Mouse (Mus musculus) liver, embryonic 13.5 days (tissue): Measurements from ENCODE around the gene Ahcyl2. TPM values are rescaled to one million over a fixed set of nuclear protein-coding genes. Genes with fewer than 3 reads are reported as not detected.

Experiments
- ATAC-seq: fragments of 200-750 bp; cut with Nextera tagmentation; 2 replicates; pipeline ENCODE4 v1.8.0; 2017; ENCODE audit warnings: low read depth, mild to moderate bottlenecking, moderate number of reproducible peaks, moderate library complexity
- DNase-seq: peaks from one replicate; pipeline ENCODE4 v3.0.0; 2022
- H3K27ac ChIP-seq: fragments of 300-500 bp; sonication (generic); 2 replicates; pipeline ENCODE4 v1.5.1; 2015; ENCODE audit warnings: moderate library complexity, mild to moderate bottlenecking, inconsistent platforms
- H3K27me3 ChIP-seq: fragments of 300-500 bp; sonication (generic); 2 replicates; pipeline ENCODE4 v1.6.1; 2015; ENCODE audit warnings: mild to moderate bottlenecking, inconsistent platforms
- H3K36me3 ChIP-seq: fragments of 300-500 bp; sonication (generic); 2 replicates; pipeline ENCODE4 v1.6.1; 2015; ENCODE audit warnings: mild to moderate bottlenecking, inconsistent platforms
- H3K4me1 ChIP-seq: fragments of 300-500 bp; sonication (generic); replicated peaks from 2 replicates; pipeline ENCODE4 v1.6.1; 2015; ENCODE audit warnings: inconsistent platforms
- H3K4me2 ChIP-seq: fragments of 300-500 bp; sonication (generic); 2 replicates; pipeline ENCODE4 v1.6.1; 2015; ENCODE audit warnings: inconsistent platforms, mild to moderate bottlenecking, moderate library complexity
- H3K4me3 ChIP-seq: fragments of 300-500 bp; sonication (generic); replicated peaks from 2 replicates; pipeline ENCODE4 v1.5.1; 2015; ENCODE audit warnings: mild to moderate bottlenecking, inconsistent platforms
- H3K9ac ChIP-seq: fragments of 300-500 bp; sonication (generic); 2 replicates; pipeline ENCODE4 v1.6.1; 2015; ENCODE audit warnings: mild to moderate bottlenecking, inconsistent platforms
- H3K9me3 ChIP-seq: fragments of 300-500 bp; sonication (generic); replicated peaks from 2 replicates; pipeline ENCODE4 v1.6.1; 2016; ENCODE audit warnings: inconsistent platforms
- WGBS: fragments of 180-500 bp; shearing (Covaris S2); methylation state at CpG from one replicate; pipeline ENCODE4 v1.1.7; 2015; ENCODE audit not compliant: insufficient replicate concordance; 5-methylcytosine and 5-hydroxymethylcytosine counted together
- polyA plus RNA-seq: library from polyadenylated mRNA; unstranded; fragments of >200 nt; fragmentation: Nextera tagmentation; extraction: Ambion mirVana; gene quantifications from 2 replicates; pipeline ENCODE4 v1.2.1, GENCODE M21; 2015

Gene Ahcyl2
- polyA plus RNA-seq: 4.1 and 4.3 TPM in 2 replicates

- peak within 1 kb of the TSS; percentile 89 for H3K4me3 ChIP-seq
- H3K27me3 ChIP-seq: no peaks in the 10 kb centered on the region
- H3K4me2 ChIP-seq: peak within 1 kb of the TSS; percentile 99
- H3K27ac ChIP-seq: peak within 1 kb of the TSS; percentile 82
- ATAC-seq (peak; percentile 94), DNase-seq (peak; percentile 89)
- peaks cover 29% of the 10 kb centered on the region for H3K4me1 ChIP-seq
- H3K9ac ChIP-seq: peak within 1 kb of the TSS; percentile 89
- under 1% methylated on average over 61 of the region's 61 CpGs for WGBS
- H3K36me3 ChIP-seq: no peaks in the 10 kb centered on the region
- H3K9me3 ChIP-seq: no peaks in the 10 kb centered on the region
Measured at GRCm38 (mm10) chr6:29767813-29768660, at the start of gene Ahcyl2. Gene Ahcyl2, plus strand, starts transcription at chr6:29768011.

GRCm38 (mm10) chr6:29718894-29719329 lies 48.9 kb upstream of the Ahcyl2 start:
- Histone ChIP-seq H3K9me3 (no peaks in the 10 kb centered on the region), H3K27me3 (0 out of 2 replicates have a peak, but pooled peaks cover 4% of the 10 kb centered on the region), H3K4me2 (peak overlapping the region; percentile 43), H3K36me3 (peaks cover 71% of the 10 kb centered on the region), H3K4me1 (peaks cover 27% of the 10 kb centered on the region), H3K4me3 (peak overlapping the region; percentile 21), H3K27ac (peak overlapping the region; percentile 66), H3K9ac (no peak overlapping the region)
- DNase-seq (no peak), ATAC-seq (peak; percentile 16; the same call in 1 of the 2 replicates)
- 25% methylated on average over 15 of the region's 15 CpGs for WGBS

- 66% methylated on average over 2 of the region's 2 CpGs for WGBS
- ATAC-seq: no peak
- Histone ChIP-seq H3K36me3 (peaks cover 41% of the 10 kb centered on the region), H3K4me1 (peaks cover 21% of the 10 kb centered on the region), H3K27ac (no peak overlapping the region), H3K9me3 (no peaks in the 10 kb centered on the region), H3K4me2 (no peak overlapping the region), H3K4me3 (no peak overlapping the region), H3K27me3 (0 out of 2 replicates have a peak, but pooled peaks cover 4% of the 10 kb centered on the region), H3K9ac (no peak overlapping the region)
- DNase-seq: no peak
Measured at GRCm38 (mm10) chr6:29721890-29722289, 45.9 kb upstream of the Ahcyl2 start.

GRCm38 (mm10) chr6:29726576-29727200 lies 41.1 kb upstream of the Ahcyl2 start:
- Histone ChIP-seq H3K36me3 (no peaks in the 10 kb centered on the region), H3K9me3 (no peaks in the 10 kb centered on the region), H3K4me1 (0 out of 2 replicates have a peak, but pooled peaks cover 3% of the 10 kb centered on the region), H3K4me3 (no peak overlapping the region), H3K27me3 (peaks cover 13% of the 10 kb centered on the region), H3K9ac (no peak overlapping the region), H3K27ac (no peak overlapping the region), H3K4me2 (no peak overlapping the region)
- ATAC-seq (no peak), DNase-seq (no peak)
- WGBS: 56% methylated on average over 1 of the region's 1 CpGs

- Histone ChIP-seq H3K9me3 (no peaks in the 10 kb centered on the region), H3K27ac (no peak overlapping the region), H3K9ac (no peak overlapping the region), H3K36me3 (no peaks in the 10 kb centered on the region), H3K4me3 (no peak overlapping the region), H3K4me2 (no peak overlapping the region), H3K27me3 (peaks cover 26% of the 10 kb centered on the region), H3K4me1 (0 out of 2 replicates have a peak, but pooled peaks cover 3% of the 10 kb centered on the region)
- no peak for ATAC-seq
- no peak for DNase-seq
- 52% methylated on average over 3 of the region's 3 CpGs for WGBS
Measured at GRCm38 (mm10) chr6:29728035-29728434, 39.8 kb upstream of the Ahcyl2 start.

- Histone ChIP-seq H3K4me1 (0 out of 2 replicates have a peak, but pooled peaks cover 3% of the 10 kb centered on the region), H3K27me3 (peaks cover 36% of the 10 kb centered on the region), H3K27ac (no peak overlapping the region), H3K9me3 (no peaks in the 10 kb centered on the region), H3K36me3 (no peaks in the 10 kb centered on the region), H3K4me3 (no peak overlapping the region), H3K9ac (no peak overlapping the region), H3K4me2 (no peak overlapping the region)
- ATAC-seq: no peak
- 53% methylated on average over 1 of the region's 1 CpGs for WGBS
- no peak for DNase-seq
Measured at GRCm38 (mm10) chr6:29729491-29729890, 38.3 kb upstream of the Ahcyl2 start.

GRCm38 (mm10) chr6:29735336-29735688 lies 32.5 kb upstream of the Ahcyl2 start, which contains the start of gene Smo:
Gene Smo, plus strand, starts transcription at chr6:29735503.
- Histone ChIP-seq H3K27ac (peak within 1 kb of the TSS; percentile 73), H3K4me1 (peaks cover 32% of the 10 kb centered on the region), H3K9ac (peak within 1 kb of the TSS; percentile 82), H3K36me3 (no peaks in the 10 kb centered on the region), H3K9me3 (no peaks in the 10 kb centered on the region), H3K27me3 (peaks cover 71% of the 10 kb centered on the region), H3K4me2 (peak within 1 kb of the TSS; percentile 88), H3K4me3 (peak within 1 kb of the TSS; percentile 70)
- ATAC-seq: peak; percentile 75
- 0% methylated on average over 26 of the region's 30 CpGs for WGBS
- DNase-seq: peak; percentile 54

GRCm38 (mm10) chr6:29735689-29736451 lies 31.9 kb upstream of the Ahcyl2 start:
- ATAC-seq: peak; percentile 61
- Histone ChIP-seq H3K36me3 (no peaks in the 10 kb centered on the region), H3K9ac (peak overlapping the region; percentile 82), H3K4me3 (peak overlapping the region; percentile 70), H3K4me2 (peak overlapping the region; percentile 88), H3K27me3 (peaks cover 66% of the 10 kb centered on the region), H3K9me3 (no peaks in the 10 kb centered on the region), H3K27ac (peak overlapping the region; percentile 73), H3K4me1 (peaks cover 32% of the 10 kb centered on the region)
- DNase-seq: peak; percentile 43
- under 1% methylated on average over 75 of the region's 75 CpGs for WGBS

GRCm38 (mm10) chr6:29736610-29737458 lies 31.0 kb upstream of the Ahcyl2 start:
- H3K4me3 ChIP-seq: peak overlapping the region; percentile 70
- DNase-seq: no peak
- H3K4me1 ChIP-seq: peaks cover 32% of the 10 kb centered on the region
- H3K9me3 ChIP-seq: no peaks in the 10 kb centered on the region
- H3K4me2 ChIP-seq: peak overlapping the region; percentile 88
- 16% methylated on average over 13 of the region's 13 CpGs for WGBS
- H3K27ac ChIP-seq: peak overlapping the region; percentile 73; the same call in 1 of the 2 replicates
- H3K36me3 ChIP-seq: no peaks in the 10 kb centered on the region
- ATAC-seq: no peak
- H3K27me3 ChIP-seq: peaks cover 64% of the 10 kb centered on the region
- peak overlapping the region; percentile 82 for H3K9ac ChIP-seq

- 70% methylated on average over 3 of the region's 3 CpGs for WGBS
- Histone ChIP-seq H3K27ac (no peak overlapping the region), H3K4me1 (no peaks in the 10 kb centered on the region), H3K36me3 (peaks cover 8% of the 10 kb centered on the region; the same call in 1 of the 2 replicates), H3K4me3 (no peak overlapping the region), H3K9ac (no peak overlapping the region), H3K4me2 (no peak overlapping the region), H3K27me3 (no peaks in the 10 kb centered on the region), H3K9me3 (peaks cover 13% of the 10 kb centered on the region; the same call in 1 of the 2 replicates)
- ATAC-seq (no peak), DNase-seq (no peak)
Measured at GRCm38 (mm10) chr6:29751466-29752152, 16.2 kb upstream of the Ahcyl2 start.
